Mouse (Mus musculus) lung, postnatal 25 days (tissue): ENCODE results near the gene Grwd1.
A peak's percentile ranks its signal among the peaks of the same experiment; 100 is the strongest.

Source experiments
- DNase-seq: peaks from one replicate; pipeline ENCODE4 v3.0.0; 2022; ENCODE audit warnings: low spot score

Gene Grwd1

GRCm38 (mm10) chr7:45842950-45843744, 12.4 kb upstream of the Grwd1 start:
- DNase-seq, result no peak

GRCm38 (mm10) chr7:45833924-45834323, 3.2 kb upstream of the Grwd1 start:
- no peak for DNase-seq

GRCm38 (mm10) chr7:45833148-45833790, 2.5 kb upstream of the Grwd1 start:
- DNase-seq, result no peak

- DNase-seq, result no peak
These were observed 1.7 kb upstream of the Grwd1 start for GRCm38 (mm10) chr7:45832428-45832827.

GRCm38 (mm10) chr7:45831128-45831525, 383 bp upstream of the Grwd1 start:
- no peak for DNase-seq

- no peak for DNase-seq
These were observed 4.1 kb downstream of the Grwd1 start for GRCm38 (mm10) chr7:45826631-45827030.

- no peak for DNase-seq
These were observed 6.1 kb downstream of the Grwd1 start, which contains the start of gene Kcnj14 for GRCm38 (mm10) chr7:45824598-45824997. Kcnj14 (minus strand) TSS chr7:45824782.

GRCm38 (mm10) chr7:45820913-45821312, 9.8 kb downstream of the Grwd1 start:
- DNase-seq, result no peak

GRCm38 (mm10) chr7:45819843-45820242, 10.9 kb downstream of the Grwd1 start:
- no peak for DNase-seq

GRCm38 (mm10) chr7:45815984-45816351, 14.8 kb downstream of the Grwd1 start:
- DNase-seq, result no peak

- no peak for DNase-seq
These were observed 15.3 kb downstream of the Grwd1 start for GRCm38 (mm10) chr7:45815323-45815983.

- DNase-seq, result no peak
These were observed 15.9 kb downstream of the Grwd1 start for GRCm38 (mm10) chr7:45814841-45815240.

- DNase-seq, result peak; percentile 100
These were observed 16.7 kb downstream of the Grwd1 start, which contains the start of gene Cyth2 for GRCm38 (mm10) chr7:45813787-45814779. Cyth2 (minus strand) TSS chr7:45814581.

- DNase-seq, result no peak
These were observed 17.8 kb downstream of the Grwd1 start for GRCm38 (mm10) chr7:45812921-45813320.

GRCm38 (mm10) chr7:45809276-45810075, 21.3 kb downstream of the Grwd1 start:
- no peak for DNase-seq

- no peak for DNase-seq
These were observed 22.3 kb downstream of the Grwd1 start for GRCm38 (mm10) chr7:45808471-45808870.

- no peak for DNase-seq
These were observed 24.8 kb downstream of the Grwd1 start for GRCm38 (mm10) chr7:45805941-45806340.

- no peak for DNase-seq
These were observed 28.2 kb downstream of the Grwd1 start for GRCm38 (mm10) chr7:45802551-45802950.

- peak; percentile 94 for DNase-seq
These were observed 29.4 kb downstream of the Grwd1 start for GRCm38 (mm10) chr7:45801348-45801747.

GRCm38 (mm10) chr7:45800546-45801204, 30.1 kb downstream of the Grwd1 start:
- DNase-seq, result peak; percentile 59
